Mouse (Mus musculus) thymus, postnatal 14 days (tissue): ENCODE data around the gene Rora.

ENCODE experiments used
- DNase-seq: peaks from one replicate; pipeline ENCODE4 v3.0.0; 2021

Gene Rora

DNA sequence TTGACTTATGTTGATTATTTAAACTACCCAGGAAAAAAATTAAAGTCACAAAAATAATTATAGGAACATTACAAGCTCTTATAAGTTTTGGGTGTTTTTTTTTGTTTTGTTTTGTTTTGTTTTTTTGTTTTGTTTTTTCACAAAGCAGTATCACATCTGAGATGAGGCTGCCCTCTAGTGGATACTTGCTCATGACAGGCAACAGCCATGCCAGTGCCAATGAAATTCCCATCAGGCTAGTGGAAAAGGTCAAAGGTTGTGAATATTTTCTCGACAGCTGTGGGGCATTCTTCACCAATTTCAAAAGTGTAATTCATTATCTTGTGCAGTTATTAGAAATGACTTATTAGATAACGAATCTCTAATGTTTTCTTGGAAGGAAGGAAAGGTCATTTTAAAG is 642.8 kb downstream of the Rora start:
- DNase-seq: peak; percentile 58

DNA sequence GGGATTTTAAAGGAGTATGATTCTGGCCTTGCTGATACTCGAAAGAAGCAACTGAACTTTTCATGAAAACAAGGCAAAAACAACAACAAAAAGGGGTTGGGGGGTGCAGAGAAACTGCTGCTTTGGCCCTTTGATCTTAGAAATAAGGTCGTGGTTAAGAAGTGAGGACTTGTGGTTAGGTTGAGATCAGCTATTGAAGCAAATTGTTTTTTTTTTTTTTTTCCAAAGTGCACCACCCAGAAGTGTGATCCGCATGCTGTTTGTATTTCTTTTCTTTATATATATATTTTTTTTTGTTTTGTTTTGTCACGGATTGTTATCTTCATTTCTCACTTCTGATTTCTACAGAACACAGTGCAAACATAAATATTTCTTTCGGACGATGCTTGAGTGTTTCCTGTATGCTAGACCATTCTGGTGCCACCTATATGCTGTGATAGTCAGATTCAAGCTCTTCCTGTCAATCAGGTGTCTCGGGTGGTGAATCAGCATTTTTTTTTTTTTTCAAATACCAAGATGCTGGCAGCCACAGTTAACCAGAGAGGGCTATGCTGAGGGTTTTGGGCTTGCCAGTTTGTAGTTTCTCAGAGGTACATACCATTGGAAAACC is 644.3 kb downstream of the Rora start:
- DNase-seq: peak; percentile 18

DNA sequence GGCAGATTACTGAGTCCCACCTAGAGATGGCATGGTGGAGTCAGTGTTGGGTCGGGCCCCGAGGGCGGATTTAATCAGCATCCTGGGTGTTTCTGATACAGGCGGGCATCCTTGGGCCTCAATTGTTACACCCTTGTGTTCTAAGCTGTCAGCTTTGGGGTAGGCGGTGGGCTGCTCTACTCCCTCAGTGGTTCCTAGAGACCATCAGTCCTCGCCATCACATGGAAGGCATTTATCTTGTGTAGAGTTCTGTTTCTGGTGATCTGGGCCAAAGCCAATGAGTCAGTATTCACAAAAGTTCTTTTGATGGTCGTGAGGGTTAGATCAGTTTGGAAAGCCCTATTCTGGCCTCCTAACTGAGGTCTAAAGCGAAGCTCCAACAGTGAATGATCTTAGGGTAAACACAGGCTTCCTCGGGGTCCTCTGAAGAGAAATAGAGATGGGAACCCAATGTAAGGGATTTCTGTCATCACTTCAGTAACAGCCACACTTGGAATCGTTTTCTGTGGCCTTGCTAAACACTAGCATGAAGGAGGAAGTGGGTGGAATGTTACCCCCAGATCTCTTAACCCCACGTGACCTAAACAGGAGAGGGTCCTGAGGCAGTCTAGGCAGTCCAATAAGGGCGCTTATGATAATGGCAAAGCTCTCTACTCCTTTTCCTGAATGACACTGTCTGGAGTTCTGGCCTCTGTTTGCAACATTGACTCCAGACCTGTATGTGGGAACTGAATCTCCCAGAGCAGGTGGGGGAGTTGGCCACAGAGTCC is 645.2 kb downstream of the Rora start:
- no peak for DNase-seq

DNA sequence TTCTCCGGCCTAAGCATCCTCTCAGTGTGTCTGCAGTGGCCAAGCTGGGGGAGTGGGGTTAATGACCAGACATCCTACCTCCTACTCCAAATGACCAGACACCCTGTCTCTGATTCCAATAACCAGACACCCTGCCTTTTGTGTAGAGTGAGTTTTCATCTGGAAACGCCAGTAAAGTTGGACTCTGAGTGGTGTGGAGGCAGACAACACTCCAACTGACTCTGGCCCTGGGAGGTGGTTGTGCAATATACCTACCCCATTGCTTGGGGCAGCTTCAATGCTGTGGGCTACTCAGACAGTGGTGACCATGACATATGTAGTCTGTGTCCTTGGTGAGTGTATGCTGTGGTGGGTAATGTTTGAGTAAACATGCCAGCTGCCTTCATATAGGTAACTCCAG is 645.9 kb downstream of the Rora start:
- DNase-seq: no peak

DNA sequence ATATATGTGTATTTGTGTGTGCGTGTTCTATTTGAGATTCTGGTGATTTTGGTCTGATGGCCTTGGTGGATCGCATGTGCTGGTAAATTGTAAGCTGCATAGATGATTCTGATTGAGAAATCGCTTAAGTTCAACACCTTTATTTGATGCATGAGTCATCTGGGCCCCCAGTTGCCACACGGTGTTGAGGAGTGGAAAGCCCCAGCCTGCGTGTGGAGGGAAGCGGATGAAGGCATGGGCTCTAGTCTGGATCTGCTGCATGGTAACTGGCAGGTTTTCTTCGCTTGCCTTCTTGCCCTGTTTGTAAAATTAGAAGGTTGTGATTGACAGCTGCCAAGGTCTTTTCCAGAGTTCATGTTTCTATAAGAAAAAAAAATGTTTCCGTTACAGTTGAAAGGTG is 646.7 kb downstream of the Rora start:
- DNase-seq: no peak

DNA sequence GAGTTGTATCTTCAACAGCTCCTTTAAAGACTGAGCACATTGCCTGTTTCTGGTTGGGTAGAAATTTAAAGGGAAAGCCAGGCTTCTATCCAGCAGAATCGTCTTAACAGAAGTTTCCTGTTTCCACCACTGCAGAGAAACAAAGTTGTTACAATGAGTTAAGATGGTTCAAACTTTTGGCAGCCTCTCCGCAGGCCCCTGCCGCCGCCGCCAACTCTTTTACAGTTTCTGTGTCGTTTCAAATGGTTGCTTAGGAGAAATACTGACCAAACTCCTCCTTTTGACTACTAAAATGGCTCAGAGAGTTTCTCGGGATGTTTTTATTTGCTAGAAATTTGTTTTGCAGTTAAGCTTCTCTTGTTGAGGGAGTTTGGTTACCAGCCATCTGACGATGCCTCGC is 647.9 kb downstream of the Rora start:
- DNase-seq: no peak

DNA sequence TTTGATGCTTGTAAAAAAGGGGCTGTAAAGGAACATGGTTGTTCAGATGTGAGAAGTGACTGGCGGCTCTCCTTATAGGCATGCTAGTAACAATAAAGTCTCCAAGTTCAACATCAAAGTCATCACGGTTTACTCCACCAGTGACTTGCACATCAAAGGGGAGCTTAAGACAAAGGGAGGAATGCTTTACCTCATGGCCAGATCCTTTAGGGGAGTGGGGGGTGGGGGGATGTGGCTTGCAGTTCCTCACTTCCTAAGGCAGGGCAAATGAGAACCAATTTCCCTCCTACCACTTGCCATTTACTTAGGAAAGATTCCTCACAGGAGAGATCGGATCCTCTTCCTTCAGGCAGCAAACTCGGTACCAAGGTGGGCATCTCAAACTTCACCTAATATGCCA is 648.4 kb downstream of the Rora start:
- DNase-seq: no peak

DNA sequence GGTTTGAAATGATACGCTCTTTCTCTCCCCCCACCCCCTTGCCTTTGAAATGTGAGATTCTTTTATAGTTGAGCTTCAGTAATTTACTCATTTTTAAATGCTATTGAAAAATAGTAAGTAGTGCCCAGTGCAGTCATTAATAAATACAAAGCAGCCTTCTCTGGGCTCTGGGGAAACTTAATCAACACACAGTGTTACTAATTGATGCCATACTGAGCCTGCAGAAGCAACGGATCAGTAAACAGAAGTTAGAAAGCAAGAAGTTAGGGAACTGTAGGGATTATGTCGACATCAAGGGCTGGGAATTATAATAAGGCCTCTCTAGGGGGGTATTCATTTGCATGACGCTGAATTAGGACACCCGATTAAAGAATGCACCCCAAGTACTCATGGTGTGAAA is 649.3 kb downstream of the Rora start:
- no peak for DNase-seq

DNA sequence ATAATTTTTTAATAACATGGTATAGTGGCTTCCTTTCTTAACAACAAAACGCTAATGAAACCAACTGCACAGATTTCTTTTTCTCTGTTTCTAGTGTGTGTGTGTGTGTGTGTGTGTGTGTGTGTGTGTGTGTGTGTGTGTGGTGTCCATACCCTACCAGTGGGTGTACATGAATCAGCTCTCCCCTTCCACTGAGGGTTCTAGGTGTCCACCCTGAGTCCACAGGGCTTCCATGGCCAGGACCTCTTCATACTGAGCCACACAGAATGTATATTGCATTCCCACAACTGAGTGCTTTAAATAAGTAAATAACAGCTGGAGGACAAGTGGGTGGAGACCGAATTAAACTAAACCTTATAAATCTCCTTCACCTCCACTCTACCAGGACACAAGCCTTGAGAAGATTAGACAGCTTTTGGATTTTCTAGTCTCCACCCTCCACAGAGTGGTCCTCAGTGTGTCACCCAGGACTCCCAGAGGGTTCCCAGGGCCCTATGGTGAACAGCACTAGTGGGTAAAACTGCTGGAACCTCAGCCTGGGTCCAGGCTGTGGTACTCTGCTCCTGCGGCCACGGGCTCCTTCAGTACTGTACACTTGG is 649.9 kb downstream of the Rora start:
- DNase-seq: no peak

DNA sequence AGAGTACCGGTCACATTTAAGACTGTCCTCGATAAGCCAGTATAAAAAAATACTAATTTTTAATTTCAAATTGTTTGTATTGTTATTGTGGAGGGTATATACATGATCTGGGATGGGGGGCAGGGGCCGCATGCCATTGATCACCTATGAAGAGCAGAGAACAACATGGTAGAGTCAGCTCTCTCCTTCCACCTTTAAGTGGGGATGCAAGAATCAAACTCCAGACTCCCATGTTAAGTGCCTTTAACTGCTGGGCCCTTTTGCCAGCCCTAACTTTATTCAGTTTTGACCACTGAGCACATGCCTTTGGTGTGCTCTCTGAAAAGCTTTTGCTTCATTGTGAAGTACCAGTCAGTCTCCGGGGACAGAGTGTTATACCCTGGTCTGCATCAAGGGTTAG is 650.4 kb downstream of the Rora start:
- DNase-seq: no peak

DNA sequence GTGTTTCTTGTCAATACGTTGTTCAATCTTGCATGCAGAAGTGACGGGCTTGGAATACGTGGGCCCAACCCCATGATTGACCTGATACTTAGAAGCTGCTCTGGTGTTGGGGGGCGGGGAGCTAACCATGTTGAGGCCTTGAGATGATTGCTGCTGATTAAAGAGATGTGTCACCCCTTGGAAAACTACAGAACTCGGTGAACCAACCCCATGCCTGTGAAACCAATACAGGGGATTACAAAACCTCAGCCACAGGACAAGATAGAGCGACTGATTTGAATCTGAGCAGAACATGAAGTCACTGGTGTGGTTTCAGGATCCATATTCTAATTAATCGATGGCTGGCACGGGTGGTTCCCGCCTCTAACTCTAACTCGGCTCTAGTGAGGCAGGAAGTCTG is 650.9 kb downstream of the Rora start:
- DNase-seq: no peak

DNA sequence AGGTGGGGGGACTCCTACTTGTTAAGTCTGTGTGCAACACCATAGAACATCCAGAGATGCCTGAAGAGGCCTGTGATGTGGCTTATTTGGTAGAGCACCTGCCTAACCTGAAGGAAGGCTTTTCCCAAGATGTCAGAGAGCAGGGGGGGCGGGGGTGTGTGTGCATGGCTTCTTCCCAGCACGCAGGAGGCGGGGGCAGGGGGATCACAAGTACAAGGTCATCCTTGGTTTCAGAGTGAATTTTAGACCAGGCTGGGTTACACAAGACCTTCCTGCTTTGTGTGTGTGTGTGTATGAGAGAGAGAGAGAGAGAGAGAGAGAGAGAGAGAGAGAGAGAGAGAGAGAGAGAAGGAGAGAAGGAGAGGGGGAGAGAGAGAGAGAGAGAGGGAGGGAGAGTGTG is 651.4 kb downstream of the Rora start:
- no peak for DNase-seq

DNA sequence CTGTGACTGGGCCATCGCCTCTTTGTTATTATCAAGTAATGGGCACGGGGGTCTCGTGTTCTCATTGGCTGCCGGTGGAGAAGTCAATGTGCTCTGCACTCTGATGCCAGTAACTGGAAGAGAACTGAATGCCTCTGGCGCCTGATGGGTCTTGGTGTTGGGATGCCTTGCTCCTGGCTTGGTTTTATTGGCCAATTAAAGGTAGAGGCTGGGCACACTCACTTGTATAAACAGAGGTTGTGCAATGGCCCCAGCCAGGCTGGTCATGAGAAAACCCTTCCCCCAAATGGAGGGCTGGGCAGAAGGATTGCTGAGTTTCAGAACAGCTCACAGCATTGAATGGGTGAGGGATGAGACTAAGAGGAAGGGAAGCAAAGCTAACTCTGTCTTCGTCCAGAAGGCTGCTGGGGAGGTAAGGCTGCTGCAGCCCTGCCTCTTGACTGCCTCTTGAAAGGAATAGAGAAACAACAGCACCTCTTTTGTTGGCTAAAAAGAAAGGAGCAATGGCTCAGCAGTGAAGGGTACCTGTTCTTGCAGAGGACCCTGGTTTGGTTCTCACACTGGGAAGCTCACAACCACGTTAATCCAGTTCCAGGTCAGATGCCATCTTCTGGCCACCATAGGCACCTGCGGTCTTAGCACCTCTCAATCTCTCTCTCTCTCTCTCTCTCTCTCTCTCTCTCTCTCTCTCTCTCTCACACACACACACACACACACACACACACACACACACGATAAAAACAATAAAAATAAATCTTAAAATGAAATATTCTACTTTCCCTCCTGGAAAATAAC is 653.3 kb downstream of the Rora start:
- DNase-seq: peak; percentile 22

DNA sequence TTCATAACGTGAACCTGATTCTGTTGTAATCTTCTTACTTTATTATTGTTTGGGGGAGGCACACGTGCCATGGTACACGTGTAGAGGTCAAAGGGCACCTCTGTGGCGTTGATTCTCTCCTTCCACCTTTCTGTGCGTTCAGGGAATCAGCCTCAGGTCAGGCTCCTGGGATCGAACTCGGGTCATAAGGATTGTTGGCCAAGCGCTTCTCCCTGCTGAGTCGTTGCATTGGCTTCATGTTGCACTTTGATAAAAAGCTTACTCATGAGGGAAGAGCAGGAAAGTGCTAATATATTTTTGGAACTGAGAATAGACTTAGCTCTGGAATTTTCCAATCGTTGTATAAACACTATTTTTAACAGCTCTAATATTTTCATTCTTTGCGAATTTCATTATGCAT is 654.4 kb downstream of the Rora start:
- DNase-seq: no peak

DNA sequence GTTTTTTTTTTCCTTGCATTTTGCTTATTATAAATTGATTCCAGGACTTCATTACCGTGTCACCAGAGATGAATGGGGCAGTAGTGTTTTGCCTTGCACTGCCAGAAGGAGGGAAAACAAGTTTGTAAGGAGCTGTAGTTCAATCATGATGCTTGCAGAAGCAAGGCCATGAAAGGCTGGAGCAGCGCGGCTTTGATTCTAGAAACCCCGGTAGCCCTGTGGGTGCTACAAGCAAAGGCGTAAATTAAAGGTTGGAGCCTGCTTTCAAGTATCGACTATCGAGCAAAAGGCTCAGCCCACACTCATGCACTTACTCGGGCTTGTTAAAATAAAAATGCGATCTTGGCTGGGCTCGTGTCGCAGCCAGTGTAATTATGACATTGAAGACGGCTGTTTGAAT is 656.9 kb downstream of the Rora start:
- DNase-seq: no peak

DNA sequence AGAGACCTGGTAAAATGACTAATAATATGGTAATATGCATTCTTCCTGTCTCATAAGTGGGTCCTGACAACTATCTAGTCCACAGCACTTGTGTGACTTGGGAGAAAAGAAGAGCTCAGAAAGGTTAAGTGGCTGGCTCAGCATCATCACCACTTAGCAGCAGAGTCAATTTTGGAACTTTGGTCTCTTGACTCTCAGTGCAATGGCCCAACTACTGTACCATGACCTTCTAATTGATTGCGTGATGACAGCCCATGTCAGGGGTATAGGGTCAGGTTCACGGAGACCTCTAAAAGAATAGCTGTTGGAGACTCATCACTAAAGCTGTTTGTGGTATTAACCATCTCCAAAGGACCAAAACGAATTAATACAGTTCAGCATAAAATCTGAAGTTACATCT is 659.7 kb downstream of the Rora start:
- DNase-seq: no peak

DNA sequence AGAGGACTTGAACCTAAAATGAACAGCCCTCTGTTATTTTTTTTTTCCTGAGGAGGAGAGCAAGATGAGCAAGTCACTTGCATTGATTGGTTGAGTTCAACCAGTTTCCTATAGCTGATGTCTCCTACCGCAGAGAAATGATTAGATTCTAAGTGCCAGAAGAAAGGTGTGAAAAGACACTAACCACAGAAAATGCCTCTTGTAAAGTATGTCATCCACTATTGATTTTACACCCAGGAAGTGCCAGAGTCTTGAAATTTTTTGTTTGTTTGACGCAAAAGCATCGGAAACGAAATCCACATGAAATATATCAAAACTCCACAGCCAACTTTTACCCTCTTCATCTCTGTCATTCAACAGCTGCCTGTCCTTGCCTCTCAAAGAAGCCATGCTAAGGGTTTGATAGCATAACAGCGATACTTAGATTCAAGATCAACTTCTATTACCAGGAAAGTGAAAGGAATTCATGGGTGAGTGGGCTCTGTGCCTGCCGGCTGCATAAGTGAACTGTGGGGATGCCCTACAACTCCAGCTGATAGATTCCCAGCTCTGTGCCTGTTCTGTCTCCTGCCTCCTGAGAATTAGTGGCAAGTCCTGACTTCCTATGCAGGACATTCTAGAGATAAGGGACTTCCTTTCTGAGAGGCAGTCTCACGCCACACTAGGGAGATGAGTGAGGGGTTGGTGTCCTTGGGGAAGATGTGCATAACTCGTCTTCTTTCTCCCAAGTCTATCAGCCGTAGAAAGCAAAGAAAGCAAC is 661.0 kb downstream of the Rora start:
- DNase-seq: no peak

DNA sequence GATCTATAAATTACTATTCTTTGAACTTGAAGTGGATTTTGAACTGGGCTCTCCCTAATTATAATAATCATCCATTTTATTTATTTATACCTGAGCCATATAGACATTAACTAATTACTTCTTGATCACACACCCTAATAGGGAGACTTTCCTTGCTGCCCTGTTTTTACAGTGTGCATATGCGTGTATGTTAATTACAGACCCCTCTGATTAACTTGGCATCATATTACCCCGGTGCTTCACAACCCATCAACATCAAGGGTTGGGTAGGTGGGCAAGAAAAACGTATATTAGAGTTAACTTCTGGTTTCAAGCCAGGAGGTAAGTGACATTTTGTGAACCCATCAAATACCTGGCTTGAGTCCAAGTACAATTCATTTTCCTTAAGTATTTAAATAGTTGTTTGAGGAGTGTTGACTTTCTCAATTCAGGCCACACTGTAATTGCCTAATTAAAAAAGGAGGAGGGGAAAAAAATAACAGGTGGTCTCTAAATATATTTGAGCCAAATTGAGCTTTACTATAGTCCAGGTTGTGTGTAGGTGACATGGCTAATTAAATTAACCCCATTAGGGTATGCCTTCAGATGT is 664.0 kb downstream of the Rora start:
- no peak for DNase-seq

DNA sequence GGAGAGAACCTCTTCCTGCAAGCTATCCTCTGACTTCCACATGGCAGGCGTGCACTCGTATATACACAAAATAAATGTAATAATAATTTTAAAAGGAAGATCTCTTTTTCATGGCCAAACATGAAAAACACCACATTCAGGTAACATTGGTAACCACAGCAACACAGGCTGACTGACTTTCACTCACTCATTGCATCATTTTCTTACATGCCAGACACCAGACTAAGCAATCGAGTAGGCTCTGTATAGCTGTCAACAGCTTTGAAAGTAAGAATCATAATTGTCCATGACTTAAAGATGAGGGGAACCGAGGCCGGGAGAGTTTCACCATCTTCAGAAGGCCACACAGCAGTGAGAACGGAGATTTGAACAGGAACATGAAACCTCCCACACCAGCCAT is 665.8 kb downstream of the Rora start:
- no peak for DNase-seq

DNA sequence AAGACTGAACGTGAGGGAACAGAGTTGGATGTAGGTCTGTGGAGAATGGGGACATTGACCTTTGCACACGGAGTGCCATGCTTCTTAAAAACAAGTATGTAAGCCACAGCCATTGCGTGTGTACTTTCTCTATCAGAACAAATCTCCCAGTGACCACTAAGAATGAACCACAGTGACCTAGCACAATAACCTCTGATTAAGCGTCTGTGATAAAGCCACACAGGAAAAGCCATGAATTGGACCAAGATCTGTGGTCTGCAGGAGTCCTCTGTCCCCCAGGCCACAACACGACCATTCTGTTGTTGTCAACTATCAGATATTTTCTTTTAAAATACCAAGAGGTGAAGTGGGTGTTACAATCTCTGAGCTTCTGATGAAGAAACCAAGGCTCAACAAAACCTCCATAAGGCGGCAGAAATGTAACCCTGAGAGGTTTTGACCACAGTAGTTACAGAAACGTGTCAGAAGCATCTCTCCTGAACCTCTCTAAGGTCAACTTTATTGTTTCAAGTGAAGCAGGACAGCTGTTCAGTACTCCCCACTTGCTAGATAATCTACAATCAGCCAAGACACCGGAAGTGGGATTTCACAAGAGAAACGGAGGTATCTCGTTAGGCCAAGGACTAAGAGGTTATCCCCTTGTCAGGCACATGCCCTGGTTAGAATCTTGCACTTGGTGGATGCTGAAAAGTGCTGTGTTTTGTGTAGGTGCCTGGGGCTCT is 666.5 kb downstream of the Rora start:
- DNase-seq: no peak

DNA sequence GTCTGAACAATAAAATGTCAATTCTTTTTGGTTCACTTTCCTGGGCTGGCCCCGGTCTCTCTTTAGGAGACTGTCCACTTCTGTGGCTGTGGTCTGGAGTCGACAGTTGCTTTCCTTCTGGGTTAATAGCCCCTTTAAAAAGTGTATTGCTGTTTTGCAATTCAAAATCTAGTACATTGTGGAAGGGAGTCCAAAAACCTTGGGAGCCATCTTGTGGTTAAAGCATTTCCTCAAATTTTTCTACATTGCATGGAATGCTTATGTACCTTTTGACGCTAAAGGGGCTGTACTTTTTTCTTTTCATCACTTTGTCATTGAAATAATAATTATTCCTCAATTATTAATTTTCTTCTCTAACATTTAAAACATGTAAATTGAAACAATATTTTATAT is 667.0 kb downstream of the Rora start:
- DNase-seq: no peak

DNA sequence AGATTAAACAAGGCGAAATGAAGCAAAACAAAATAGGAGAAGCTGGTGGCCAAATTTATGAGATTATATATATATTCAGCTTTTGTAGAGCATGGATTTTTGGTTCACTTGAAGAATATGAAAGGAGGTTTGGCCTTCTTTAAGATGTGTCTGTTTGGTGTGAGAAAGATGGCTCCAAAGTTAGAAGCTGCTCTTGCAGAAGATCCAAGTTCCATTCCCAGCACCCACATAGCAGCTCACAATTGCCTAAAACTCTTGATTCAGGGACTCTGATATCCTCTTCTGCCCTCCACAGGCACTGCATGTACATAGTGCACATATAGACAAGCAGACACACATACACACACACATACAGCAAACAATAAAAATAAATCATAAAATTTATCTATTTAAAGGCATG is 668.4 kb downstream of the Rora start:
- no peak for DNase-seq
